Mouse (Mus musculus) kidney, adult 18-20 months (tissue): ENCODE results near the gene Fras1.
A peak's percentile ranks its signal among the peaks of the same experiment; 100 is the strongest.

Experiments used
- DNase-seq: peaks from one replicate; pipeline ENCODE4 v3.0.0; 2021

The Fras1 gene

GRCm38 (mm10) chr5:96373567-96373985 is at the start of gene Fras1:
Fras1 (plus strand) TSS chr5:96373955.
- no peak for DNase-seq

- peak; percentile 43 for DNase-seq
Measured at GRCm38 (mm10) chr5:96331048-96331737, 42.6 kb upstream of the Fras1 start.

- DNase-seq = no peak
Measured at GRCm38 (mm10) chr5:96331738-96332070, 42.1 kb upstream of the Fras1 start.

GRCm38 (mm10) chr5:96333963-96334362 is 39.8 kb upstream of the Fras1 start:
- DNase-seq = peak; percentile 11

GRCm38 (mm10) chr5:96340564-96340963 is 33.2 kb upstream of the Fras1 start:
- no peak for DNase-seq

GRCm38 (mm10) chr5:96344983-96345382 is 28.8 kb upstream of the Fras1 start:
- DNase-seq = no peak

GRCm38 (mm10) chr5:96351963-96352362 is 21.8 kb upstream of the Fras1 start:
- DNase-seq = peak; percentile 23

- DNase-seq = no peak
Measured at GRCm38 (mm10) chr5:96363950-96364349, 9.8 kb upstream of the Fras1 start.

- DNase-seq = no peak
Measured at GRCm38 (mm10) chr5:96365590-96365989, 8.2 kb upstream of the Fras1 start.

GRCm38 (mm10) chr5:96367260-96367659 is 6.5 kb upstream of the Fras1 start:
- no peak for DNase-seq

- DNase-seq = no peak
Measured at GRCm38 (mm10) chr5:96373106-96373505, 649 bp upstream of the Fras1 start.

GRCm38 (mm10) chr5:96373986-96374901 is 489 bp downstream of the Fras1 start:
- DNase-seq = peak; percentile 75

- peak; percentile 8 for DNase-seq
Measured at GRCm38 (mm10) chr5:96375391-96375831, 1.7 kb downstream of the Fras1 start.

- DNase-seq = no peak
Measured at GRCm38 (mm10) chr5:96376216-96376615, 2.5 kb downstream of the Fras1 start.

- no peak for DNase-seq
Measured at GRCm38 (mm10) chr5:96386138-96386933, 12.6 kb downstream of the Fras1 start.

- no peak for DNase-seq
Measured at GRCm38 (mm10) chr5:96388306-96388705, 14.6 kb downstream of the Fras1 start.

GRCm38 (mm10) chr5:96389963-96390623 is 16.3 kb downstream of the Fras1 start:
- DNase-seq = no peak

- no peak for DNase-seq
Measured at GRCm38 (mm10) chr5:96391086-96391485, 17.3 kb downstream of the Fras1 start.

- no peak for DNase-seq
Measured at GRCm38 (mm10) chr5:96394947-96395346, 21.2 kb downstream of the Fras1 start.

- DNase-seq = no peak
Measured at GRCm38 (mm10) chr5:96395786-96396650, 22.3 kb downstream of the Fras1 start.

GRCm38 (mm10) chr5:96402555-96402954 is 28.8 kb downstream of the Fras1 start:
- DNase-seq = peak; percentile 28
